Mouse (Mus musculus): Measurements from ENCODE around the gene Ppp1r12b. TPM values are rescaled to one million over a fixed set of nuclear protein-coding genes. Genes with fewer than 3 reads are reported as not detected.

The Ppp1r12b gene
- polyA plus RNA-seq, 1 experiment = 10.4 TPM

DNA sequence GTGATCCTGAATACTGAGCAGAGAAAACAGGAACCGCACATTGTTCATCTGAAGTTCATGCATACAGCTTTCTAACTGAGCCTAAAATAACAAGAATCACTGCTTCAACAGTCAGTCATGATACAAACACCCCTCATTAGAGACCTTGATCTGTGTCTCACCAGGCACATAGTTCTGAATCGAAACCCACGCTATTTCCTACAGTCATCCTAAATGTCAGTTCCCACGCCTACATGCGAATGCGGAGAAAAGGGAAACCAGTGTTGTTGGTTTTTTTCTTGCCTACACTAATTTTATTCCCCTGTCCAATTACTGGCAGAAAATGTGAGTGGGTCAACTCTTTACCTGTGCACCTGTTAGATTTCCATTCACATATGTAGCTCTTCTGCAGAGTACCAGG lies 66.1 kb downstream of the Ppp1r12b start:
- no peaks in the 10 kb centered on the region for H3K4me1 ChIP-seq (ENCODE audit: control insufficient read depth, insufficient read depth, insufficient read length, low read length)
- 95% methylated on average over 6 of the region's 6 CpGs for WGBS
- H3K4me3 ChIP-seq (ENCODE audit: low read depth, low read length) = no peak overlapping the region

DNA sequence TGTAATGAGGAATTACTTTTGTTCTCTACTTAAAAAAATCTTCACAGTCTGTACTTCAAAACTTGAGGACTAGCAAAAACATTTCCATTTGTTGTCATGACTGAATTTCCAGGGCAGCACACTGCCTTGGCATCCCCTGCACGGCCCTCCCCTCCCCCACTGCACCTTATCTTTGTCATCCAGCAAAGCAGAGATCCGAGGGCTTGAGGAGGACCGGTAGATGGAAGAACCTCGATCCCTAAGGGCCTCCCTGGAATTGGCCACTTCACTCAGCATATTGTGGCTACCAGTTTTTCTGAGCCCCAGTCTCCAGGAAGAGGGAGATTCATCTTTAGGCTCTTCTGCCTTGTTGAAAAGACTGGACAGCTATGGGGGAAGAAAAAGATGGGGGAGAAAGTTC lies 79.9 kb downstream of the Ppp1r12b start:
- whole genome bisulfite sequencing = 22% methylated on average over 4 of the region's 4 CpGs
- H3K4me1 ChIP-seq (ENCODE audit: control insufficient read depth, insufficient read depth, insufficient read length, low read length) = no peaks in the 10 kb centered on the region
- H3K36me3 ChIP-seq (ENCODE audit: control insufficient read depth, insufficient read depth, low read length) = peaks cover 20% of the 10 kb centered on the region
- H3K27ac ChIP-seq (ENCODE audit: insufficient read depth, low read depth, low read length) = no peak overlapping the region
- no peaks in the 10 kb centered on the region for H3K27me3 ChIP-seq (ENCODE audit: control insufficient read depth, insufficient read depth, low read length)
- TF ChIP-seq POLR2A (IDR thresholded peaks at IDR 0.05; ENCODE audit: low read depth, low read length) (no peak), CTCF (IDR thresholded peaks at IDR 0.05; ENCODE audit: extremely low read depth, insufficient read length, insufficient replicate concordance, low read depth, low read length) (no peak)
- H3K4me3 ChIP-seq (ENCODE audit: low read depth, low read length) = no peak overlapping the region

More for the DNA sequence above, 66.1 kb downstream of the Ppp1r12b start:
- H3K36me3 ChIP-seq (ENCODE audit: control insufficient read depth, insufficient read depth, low read length) = peaks cover 14% of the 10 kb centered on the region
- TF ChIP-seq POLR2A (IDR thresholded peaks at IDR 0.05; ENCODE audit: low read depth, low read length) (no peak), CTCF (IDR thresholded peaks at IDR 0.05; ENCODE audit: extremely low read depth, insufficient read length, insufficient replicate concordance, low read depth, low read length) (no peak)
- H3K27me3 ChIP-seq (ENCODE audit: control insufficient read depth, insufficient read depth, low read length) = no peaks in the 10 kb centered on the region
- no peak overlapping the region for H3K27ac ChIP-seq (ENCODE audit: insufficient read depth, low read depth, low read length)

GRCm38 (mm10) chr1:134872678-134873077 lies 83.1 kb downstream of the Ppp1r12b start:
- TF ChIP-seq CTCF (IDR thresholded peaks at IDR 0.05; ENCODE audit: extremely low read depth, insufficient read length, insufficient replicate concordance, low read depth, low read length) = no peak
- TF ChIP-seq POLR2A (IDR thresholded peaks at IDR 0.05; ENCODE audit: low read depth, low read length) = no peak
- H3K36me3 ChIP-seq (ENCODE audit: control insufficient read depth, insufficient read depth, low read length) = peaks cover 24% of the 10 kb centered on the region
- H3K4me3 ChIP-seq (ENCODE audit: low read depth, low read length) = no peak overlapping the region
- 91% methylated on average over 6 of the region's 6 CpGs for WGBS
- no peak overlapping the region for H3K27ac ChIP-seq (ENCODE audit: insufficient read depth, low read depth, low read length)
- H3K4me1 ChIP-seq (ENCODE audit: control insufficient read depth, insufficient read depth, insufficient read length, low read length) = no peaks in the 10 kb centered on the region
- H3K27me3 ChIP-seq (ENCODE audit: control insufficient read depth, insufficient read depth, low read length) = no peaks in the 10 kb centered on the region

GRCm38 (mm10) chr1:134866426-134866825 lies 89.3 kb downstream of the Ppp1r12b start:
- Histone ChIP-seq H3K27ac (ENCODE audit: insufficient read depth, low read depth, low read length) (no peak overlapping the region), H3K4me3 (ENCODE audit: low read depth, low read length) (no peak overlapping the region), H3K36me3 (ENCODE audit: control insufficient read depth, insufficient read depth, low read length) (peaks cover 16% of the 10 kb centered on the region), H3K27me3 (ENCODE audit: control insufficient read depth, insufficient read depth, low read length) (no peaks in the 10 kb centered on the region), H3K4me1 (ENCODE audit: control insufficient read depth, insufficient read depth, insufficient read length, low read length) (no peaks in the 10 kb centered on the region)
- WGBS = 94% methylated on average over 2 of the region's 2 CpGs
- TF ChIP-seq CTCF (IDR thresholded peaks at IDR 0.05; ENCODE audit: extremely low read depth, insufficient read length, insufficient replicate concordance, low read depth, low read length) (no peak), POLR2A (IDR thresholded peaks at IDR 0.05; ENCODE audit: low read depth, low read length) (no peak)

DNA sequence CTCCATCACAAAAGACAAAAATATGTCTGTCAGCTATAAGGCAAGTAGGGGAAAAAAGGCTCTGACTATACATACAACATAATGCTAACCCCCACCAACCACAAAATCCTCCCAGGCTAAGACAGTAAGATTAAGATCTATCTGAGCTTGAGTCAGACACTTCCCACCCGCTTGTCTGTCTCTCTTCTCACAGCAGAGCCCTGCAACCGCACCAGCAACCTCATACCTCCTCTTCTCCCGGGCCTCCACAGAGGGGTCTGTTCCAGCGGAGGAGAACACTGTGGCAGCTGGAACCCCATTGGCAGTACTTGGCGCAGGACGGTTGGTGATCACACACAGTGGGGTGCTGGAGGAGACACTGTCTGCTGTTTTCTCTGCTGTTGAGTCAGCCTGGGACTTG lies 90.2 kb downstream of the Ppp1r12b start:
- H3K4me1 ChIP-seq (ENCODE audit: control insufficient read depth, insufficient read depth, insufficient read length, low read length) = no peaks in the 10 kb centered on the region
- WGBS = 88% methylated on average over 6 of the region's 6 CpGs
- no peak overlapping the region for H3K4me3 ChIP-seq (ENCODE audit: low read depth, low read length)
- no peak overlapping the region for H3K27ac ChIP-seq (ENCODE audit: insufficient read depth, low read depth, low read length)
- H3K27me3 ChIP-seq (ENCODE audit: control insufficient read depth, insufficient read depth, low read length) = no peaks in the 10 kb centered on the region
- H3K36me3 ChIP-seq (ENCODE audit: control insufficient read depth, insufficient read depth, low read length) = peaks cover 16% of the 10 kb centered on the region
- TF ChIP-seq CTCF (IDR thresholded peaks at IDR 0.05; ENCODE audit: extremely low read depth, insufficient read length, insufficient replicate concordance, low read depth, low read length) = no peak
- no peak for TF ChIP-seq POLR2A (IDR thresholded peaks at IDR 0.05; ENCODE audit: low read depth, low read length)

DNA sequence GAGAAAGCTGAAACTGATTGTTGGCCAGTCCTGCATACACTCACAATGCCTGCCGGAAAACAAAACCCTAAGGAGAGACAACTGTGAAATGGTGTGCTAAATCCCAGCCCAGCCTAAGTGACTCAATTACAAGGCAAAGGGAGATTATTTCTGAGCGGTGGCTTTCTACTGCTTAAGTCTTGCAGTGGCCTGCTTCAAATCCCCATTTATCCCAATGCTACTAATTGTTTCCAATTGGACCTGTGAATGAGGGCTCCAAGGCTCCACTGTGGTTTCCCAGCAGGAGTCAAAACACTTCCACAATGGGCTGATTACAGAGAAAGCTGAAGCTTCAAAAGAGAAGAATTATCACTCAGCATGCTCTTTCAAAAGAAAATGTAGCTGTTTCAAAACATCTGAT lies 95.2 kb downstream of the Ppp1r12b start:
- no peaks in the 10 kb centered on the region for H3K4me1 ChIP-seq (ENCODE audit: control insufficient read depth, insufficient read depth, insufficient read length, low read length)
- no peaks in the 10 kb centered on the region for H3K27me3 ChIP-seq (ENCODE audit: control insufficient read depth, insufficient read depth, low read length)
- TF ChIP-seq CTCF (IDR thresholded peaks at IDR 0.05; ENCODE audit: extremely low read depth, insufficient read length, insufficient replicate concordance, low read depth, low read length) = no peak
- no peak for TF ChIP-seq POLR2A (IDR thresholded peaks at IDR 0.05; ENCODE audit: low read depth, low read length)
- no peak overlapping the region for H3K4me3 ChIP-seq (ENCODE audit: low read depth, low read length)
- 88% methylated on average over 2 of the region's 2 CpGs for whole genome bisulfite sequencing
- no peak overlapping the region for H3K27ac ChIP-seq (ENCODE audit: insufficient read depth, low read depth, low read length)
- H3K36me3 ChIP-seq (ENCODE audit: control insufficient read depth, insufficient read depth, low read length) = peaks cover 4% of the 10 kb centered on the region

GRCm38 (mm10) chr1:134858344-134859053 lies 97.2 kb downstream of the Ppp1r12b start:
- 60% methylated on average over 3 of the region's 3 CpGs for WGBS
- H3K36me3 ChIP-seq (ENCODE audit: control insufficient read depth, insufficient read depth, low read length) = peaks cover 3% of the 10 kb centered on the region; the same call in 1 of the 2 replicates
- no peak overlapping the region for H3K27ac ChIP-seq (ENCODE audit: insufficient read depth, low read depth, low read length)
- no peaks in the 10 kb centered on the region for H3K27me3 ChIP-seq (ENCODE audit: control insufficient read depth, insufficient read depth, low read length)
- TF ChIP-seq POLR2A (IDR thresholded peaks at IDR 0.05; ENCODE audit: low read depth, low read length) (no peak), CTCF (IDR thresholded peaks at IDR 0.05; ENCODE audit: extremely low read depth, insufficient read length, insufficient replicate concordance, low read depth, low read length) (no peak)
- no peaks in the 10 kb centered on the region for H3K4me1 ChIP-seq (ENCODE audit: control insufficient read depth, insufficient read depth, insufficient read length, low read length)
- H3K4me3 ChIP-seq (ENCODE audit: low read depth, low read length) = no peak overlapping the region
